Mouse (Mus musculus): ENCODE results near the gene Atg101. TPM values are rescaled to one million over a fixed set of nuclear protein-coding genes. Genes with fewer than 3 reads are reported as not detected.

The Atg101 gene
- polyA plus RNA-seq, 1 experiment from 2014 or later: 49.3 TPM

- Histone ChIP-seq H3K4me1 (replicated peaks; ENCODE audit: control insufficient read depth, insufficient read depth) (no peaks in the 10 kb centered on the region), H3K36me3 (ENCODE audit: control insufficient read depth, insufficient read depth, low read length) (peaks cover 13% of the 10 kb centered on the region), H3K4me2 (replicated peaks; ENCODE audit: low read depth) (peak within 1 kb of the TSS; percentile 17; the same call in 1 of the 2 replicates), H3K4me3 (ENCODE audit: low read depth, low read length) (0 out of 2 replicates have a peak within 1 kb of the TSS, but pooled peaks have one; percentile 6), H3K9me3 (ENCODE audit: control insufficient read depth, low read length) (no peaks in the 10 kb centered on the region), H3K27me3 (ENCODE audit: control insufficient read depth, insufficient read depth, low read length) (no peaks in the 10 kb centered on the region), H3K9ac (ENCODE audit: low read length) (peak within 1 kb of the TSS; percentile 4), H3K27ac (replicated peaks) (peak within 1 kb of the TSS; percentile 45; the same call in 1 of the 2 replicates)
- 48% methylated on average over 18 of the region's 18 CpGs for WGBS
- no peak for ATAC-seq (ENCODE audit: low FRiP score, low TSS enrichment)
- no peak for DNase-seq (ENCODE audit: low spot score)
- TF ChIP-seq EP300 (optimal IDR thresholded peaks at IDR 0.05) (no peak), CTCF (IDR thresholded peaks at IDR 0.05; ENCODE audit: low read depth) (no peak)
Measured at GRCm38 (mm10) chr15:101293025-101293621, 9.1 kb downstream of the Atg101 start, which contains the start of gene 6030408B16Rik. Gene 6030408B16Rik (plus strand): TSS chr15:101293212.

DNA sequence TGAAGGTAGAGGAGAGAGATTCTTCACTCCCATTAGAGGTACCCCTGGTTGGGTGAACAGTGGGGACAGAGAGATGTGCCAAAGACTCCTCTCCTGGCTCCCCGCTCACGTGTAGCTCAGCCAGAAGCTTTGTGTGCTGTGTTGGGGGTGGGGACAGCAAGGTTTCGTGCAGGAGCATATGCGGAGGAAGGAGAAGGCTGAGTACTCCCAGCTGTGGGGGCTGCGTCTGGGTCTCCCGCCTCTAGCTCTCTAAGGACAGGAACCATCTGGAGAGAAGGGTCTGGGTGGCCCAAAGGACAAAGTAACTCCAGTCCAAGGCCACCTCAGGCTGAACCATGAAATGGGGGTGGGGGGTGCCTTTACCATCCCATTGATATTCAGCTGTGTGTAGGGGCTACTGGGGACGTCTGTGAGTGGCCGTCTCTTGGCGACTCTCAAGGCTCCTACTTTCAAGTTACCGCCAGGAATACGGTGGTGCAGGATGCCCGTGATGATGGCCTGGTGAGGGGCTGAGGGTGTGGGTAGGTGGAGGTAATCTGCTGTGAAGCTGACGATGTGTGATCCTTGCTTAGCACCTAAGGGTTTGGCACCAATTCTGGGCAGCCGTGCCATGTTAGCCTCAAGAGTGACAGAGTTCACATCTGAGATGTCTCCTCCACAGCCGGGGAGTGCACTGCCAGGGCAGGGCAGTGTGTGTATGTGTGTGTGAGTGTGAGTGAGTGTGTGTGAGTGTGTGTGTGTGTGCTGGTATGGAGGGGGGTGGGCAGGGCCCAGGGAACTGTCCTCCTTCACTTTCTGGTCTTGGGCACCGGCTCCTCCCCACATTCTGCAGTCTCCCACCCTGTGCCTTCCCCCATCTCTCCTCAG lies 10.2 kb downstream of the Atg101 start:
- Histone ChIP-seq H3K4me1 (replicated peaks; ENCODE audit: control insufficient read depth, insufficient read depth) (no peaks in the 10 kb centered on the region), H3K4me3 (ENCODE audit: low read depth, low read length) (no peak overlapping the region), H3K9ac (ENCODE audit: low read length) (no peak overlapping the region; the same call in none of the 2 replicates), H3K36me3 (ENCODE audit: control insufficient read depth, insufficient read depth, low read length) (peaks cover 10% of the 10 kb centered on the region), H3K9me3 (ENCODE audit: control insufficient read depth, low read length) (no peaks in the 10 kb centered on the region), H3K4me2 (replicated peaks; ENCODE audit: low read depth) (peak overlapping the region; percentile 17; the same call in 1 of the 2 replicates), H3K27ac (replicated peaks) (peak overlapping the region; percentile 45; the same call in 1 of the 2 replicates), H3K27me3 (ENCODE audit: control insufficient read depth, insufficient read depth, low read length) (no peaks in the 10 kb centered on the region)
- TF ChIP-seq CTCF (IDR thresholded peaks at IDR 0.05; ENCODE audit: low read depth) (no peak), EP300 (optimal IDR thresholded peaks at IDR 0.05) (no peak)
- ATAC-seq (ENCODE audit: low FRiP score, low TSS enrichment) (peak; percentile 41; the same call in 1 of the 2 replicates), DNase-seq (ENCODE audit: low spot score) (no peak)
- 44% methylated on average over 16 of the region's 16 CpGs for WGBS

DNA sequence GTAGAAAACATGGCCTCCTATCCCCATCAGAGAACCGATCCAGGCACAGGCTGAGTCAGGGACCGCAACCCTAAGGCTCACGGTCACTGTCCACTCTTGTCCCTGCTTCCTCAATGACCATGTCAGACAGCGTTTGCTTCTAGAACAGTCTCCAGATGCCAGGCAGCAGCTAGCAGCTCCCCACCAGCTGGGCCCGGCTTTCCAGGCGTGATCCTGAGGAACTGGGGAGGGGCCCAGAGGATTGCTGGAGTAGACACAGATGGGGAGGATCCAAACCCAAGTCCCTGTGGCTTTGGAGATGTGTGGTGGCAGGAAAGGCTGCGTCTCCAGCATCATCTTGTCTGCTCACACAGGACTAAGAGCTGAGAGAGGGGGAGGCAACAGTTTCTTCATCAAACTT lies 11.0 kb downstream of the Atg101 start:
- H3K27me3 ChIP-seq (ENCODE audit: control insufficient read depth, insufficient read depth, low read length): no peaks in the 10 kb centered on the region
- no peak overlapping the region for H3K4me2 ChIP-seq (replicated peaks; ENCODE audit: low read depth)
- peaks cover 8% of the 10 kb centered on the region for H3K36me3 ChIP-seq (ENCODE audit: control insufficient read depth, insufficient read depth, low read length)
- H3K9ac ChIP-seq (ENCODE audit: low read length): no peak overlapping the region; the same call in 1 of the 2 replicates
- H3K4me3 ChIP-seq (ENCODE audit: low read depth, low read length): no peak overlapping the region
- 0 out of 2 replicates have a peak overlapping the region, but pooled peaks have one; percentile 40 for H3K27ac ChIP-seq (replicated peaks)
- no peaks in the 10 kb centered on the region for H3K4me1 ChIP-seq (replicated peaks; ENCODE audit: control insufficient read depth, insufficient read depth)
- ATAC-seq (ENCODE audit: low FRiP score, low TSS enrichment): no peak
- 51% methylated on average over 7 of the region's 7 CpGs for WGBS
- no peaks in the 10 kb centered on the region for H3K9me3 ChIP-seq (ENCODE audit: control insufficient read depth, low read length)
- DNase-seq (ENCODE audit: low spot score): no peak
- TF ChIP-seq EP300 (optimal IDR thresholded peaks at IDR 0.05) (no peak), CTCF (IDR thresholded peaks at IDR 0.05; ENCODE audit: low read depth) (no peak)

GRCm38 (mm10) chr15:101295616-101296015 lies 11.5 kb downstream of the Atg101 start:
- peaks cover 4% of the 10 kb centered on the region for H3K36me3 ChIP-seq (ENCODE audit: control insufficient read depth, insufficient read depth, low read length)
- no peaks in the 10 kb centered on the region for H3K4me1 ChIP-seq (replicated peaks; ENCODE audit: control insufficient read depth, insufficient read depth)
- H3K4me2 ChIP-seq (replicated peaks; ENCODE audit: low read depth): no peak overlapping the region
- H3K9me3 ChIP-seq (ENCODE audit: control insufficient read depth, low read length): no peaks in the 10 kb centered on the region
- no peak for TF ChIP-seq CTCF (IDR thresholded peaks at IDR 0.05; ENCODE audit: low read depth)
- WGBS: 89% methylated on average over 10 of the region's 10 CpGs
- DNase-seq (ENCODE audit: low spot score) (no peak), ATAC-seq (ENCODE audit: low FRiP score, low TSS enrichment) (no peak)
- H3K27me3 ChIP-seq (ENCODE audit: control insufficient read depth, insufficient read depth, low read length): no peaks in the 10 kb centered on the region
- H3K27ac ChIP-seq (replicated peaks): no peak overlapping the region
- H3K9ac ChIP-seq (ENCODE audit: low read length): no peak overlapping the region
- no peak overlapping the region for H3K4me3 ChIP-seq (ENCODE audit: low read depth, low read length)

GRCm38 (mm10) chr15:101296091-101296490 lies 12.0 kb downstream of the Atg101 start:
- 66% methylated on average over 11 of the region's 11 CpGs for WGBS
- no peak for DNase-seq (ENCODE audit: low spot score)
- TF ChIP-seq EP300 (optimal IDR thresholded peaks at IDR 0.05): no peak
- no peak for TF ChIP-seq CTCF (IDR thresholded peaks at IDR 0.05; ENCODE audit: low read depth)
- Histone ChIP-seq H3K36me3 (ENCODE audit: control insufficient read depth, insufficient read depth, low read length) (no peaks in the 10 kb centered on the region), H3K4me3 (ENCODE audit: low read depth, low read length) (no peak overlapping the region), H3K9me3 (ENCODE audit: control insufficient read depth, low read length) (no peaks in the 10 kb centered on the region), H3K4me2 (replicated peaks; ENCODE audit: low read depth) (no peak overlapping the region), H3K9ac (ENCODE audit: low read length) (no peak overlapping the region), H3K4me1 (replicated peaks; ENCODE audit: control insufficient read depth, insufficient read depth) (no peaks in the 10 kb centered on the region), H3K27ac (replicated peaks) (no peak overlapping the region), H3K27me3 (ENCODE audit: control insufficient read depth, insufficient read depth, low read length) (no peaks in the 10 kb centered on the region)
- ATAC-seq (ENCODE audit: low FRiP score, low TSS enrichment): no peak
